In the genomic region with DNA sequence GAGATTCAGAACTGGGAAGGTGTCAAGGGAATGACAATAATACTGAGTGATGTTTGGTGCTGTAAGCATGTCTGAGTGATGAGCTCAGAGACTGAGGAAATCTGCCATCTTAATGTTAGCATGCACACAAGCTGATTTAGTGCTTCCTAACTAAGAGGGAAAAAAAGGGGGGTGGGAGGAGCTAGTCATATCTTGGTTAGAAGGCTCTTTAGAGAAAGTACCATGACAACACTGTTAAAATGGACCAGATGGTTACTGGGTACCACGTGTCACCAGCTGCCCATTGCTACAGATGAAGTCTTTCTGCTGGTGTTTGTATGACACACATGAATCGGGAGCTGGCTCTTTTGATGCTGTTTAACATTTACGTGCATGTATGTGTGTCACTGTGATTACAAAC, we compare ENCODE assay signal across 19 mouse cellular contexts.
A peak's percentile ranks its signal among the peaks of the same experiment; 100 is the strongest.
DNase-seq lines count a peak whose midpoint lies in the region; ATAC-seq and TF ChIP-seq lines count a peak whose summit lies in the region.
"Had no signal": no experiment of that assay in that cellular context is flagged by ENCODE, and none has a peak within 500 bp of the region (broad histone marks: within the 10 kb centered on the region; RNA-seq: fewer than 3 reads in every experiment).

No protein-coding gene starts in this region.

- 0 out of 2 replicates have a peak, but pooled peaks have one; percentile 19 for ATAC-seq in kidney, embryonic 16.5 days (ENCODE audit: low FRiP score, low TSS enrichment)
- ATAC-seq in lung, postnatal 0 days = no peak
- ATAC-seq in granulocyte monocyte progenitor cell, adult 5-6 weeks (replicated peaks; ENCODE audit: poor library complexity, severe bottlenecking) = no peak
- ATAC-seq: intestine, embryonic 16.5 days; midbrain, embryonic 13.5 days had no signal

- no peak overlapping the region for H3K27ac ChIP-seq in kidney, embryonic 16.5 days (ENCODE audit: low read length)
- H3K27ac ChIP-seq in lung, postnatal 0 days (ENCODE audit: low read length) = peak overlapping the region; percentile 49; the same call in 1 of the 2 replicates
- H3K27ac ChIP-seq: heart, adult 2 months; hindbrain, embryonic 15.5 days; liver, embryonic 14.5 days; midbrain, embryonic 13.5 days had no signal

- peaks cover 11% of the 10 kb centered on the region for H3K4me1 ChIP-seq in kidney, embryonic 16.5 days (ENCODE audit: insufficient read depth, low read length)
- H3K4me1 ChIP-seq in lung, postnatal 0 days (ENCODE audit: insufficient read depth, low read depth, low read length) = no peaks in the 10 kb centered on the region
- H3K4me1 ChIP-seq: hindbrain, embryonic 15.5 days had no signal

- H3K27me3 ChIP-seq in kidney, embryonic 16.5 days (ENCODE audit: insufficient read depth, low read length) = no peaks in the 10 kb centered on the region
- no peaks in the 10 kb centered on the region for H3K27me3 ChIP-seq in lung, postnatal 0 days (replicated peaks; ENCODE audit: insufficient read depth, low read length)
- H3K27me3 ChIP-seq: hindbrain, embryonic 15.5 days; neural tube, embryonic 13.5 days had no signal

- 44% methylated on average over 3 of the region's 3 CpGs for WGBS in kidney, embryonic 16.5 days
- 53% methylated on average over 3 of the region's 3 CpGs for WGBS in lung, postnatal 0 days

- H3K4me2 ChIP-seq in kidney, embryonic 16.5 days (replicated peaks; ENCODE audit: low read depth, low read length) = no peak overlapping the region
- no peak overlapping the region for H3K4me2 ChIP-seq in lung, postnatal 0 days (replicated peaks; ENCODE audit: low read depth, low read length)
- H3K4me2 ChIP-seq: hindbrain, embryonic 15.5 days; midbrain, embryonic 13.5 days; neural tube, embryonic 13.5 days had no signal

- TF ChIP-seq CTCF in lung, postnatal 0 days (IDR thresholded peaks at IDR 0.05) = no peak
- no peak for TF ChIP-seq CTCF in brain, embryonic 14.5 days (IDR thresholded peaks at IDR 0.05; ENCODE audit: borderline replicate concordance, extremely low read depth, insufficient read depth, insufficient read length)

- no peak for TF ChIP-seq EP300 in lung, postnatal 0 days (IDR thresholded peaks at IDR 0.05)

- H3K9me3 ChIP-seq in kidney, embryonic 16.5 days (ENCODE audit: low read length) = no peaks in the 10 kb centered on the region
- no peaks in the 10 kb centered on the region for H3K9me3 ChIP-seq in lung, postnatal 0 days (ENCODE audit: low read length)
- H3K9me3 ChIP-seq: G1E; hindbrain, embryonic 15.5 days; neural tube, embryonic 13.5 days had no signal

- no peaks in the 10 kb centered on the region for H3K36me3 ChIP-seq in kidney, embryonic 16.5 days (ENCODE audit: insufficient read depth, low read length)
- no peaks in the 10 kb centered on the region for H3K36me3 ChIP-seq in lung, postnatal 0 days (ENCODE audit: insufficient read depth, low read length)
- H3K36me3 ChIP-seq: G1E; hindbrain, embryonic 15.5 days; midbrain, embryonic 13.5 days; neural tube, embryonic 13.5 days had no signal

- no peak overlapping the region for H3K9ac ChIP-seq in kidney, embryonic 16.5 days (replicated peaks; ENCODE audit: low read length)
- no peak overlapping the region for H3K9ac ChIP-seq in lung, postnatal 0 days (replicated peaks; ENCODE audit: low read depth)
- H3K9ac ChIP-seq: hindbrain, embryonic 15.5 days; liver, embryonic 14.5 days; midbrain, embryonic 13.5 days had no signal

- H3K4me3 ChIP-seq in kidney, embryonic 16.5 days (ENCODE audit: low read length) = no peak overlapping the region
- H3K4me3 ChIP-seq in lung, postnatal 0 days (ENCODE audit: low read depth, low read length) = no peak overlapping the region
- H3K4me3 ChIP-seq: heart, adult 2 months; hindbrain, embryonic 15.5 days; midbrain, embryonic 13.5 days; neural tube, embryonic 13.5 days had no signal

- no peak for TF ChIP-seq POLR2A in brain, embryonic 14.5 days (IDR thresholded peaks at IDR 0.05; ENCODE audit: borderline replicate concordance, extremely low read depth, insufficient read depth, insufficient read length, poor library complexity, severe bottlenecking)

- DNase-seq in kidney, postnatal 4 days = no peak
- DNase-seq in lung, postnatal 0 days (ENCODE audit: low spot score) = no peak
- no peak for DNase-seq in lung, postnatal 4 days
- peak; percentile 57 for DNase-seq in brain, embryonic 14.5 days (ENCODE audit: low read depth)
- no peak for DNase-seq in thymus, postnatal 25 days
- DNase-seq: adrenal gland, postnatal 36 days; cerebellum, adult 2 months; gastrocnemius, postnatal 14 days; heart, adult 2 months; heart, postnatal 36 days; lung, postnatal 10 days had no signal
